Mouse (Mus musculus) erythroblast, embryonic 14.5 days (primary cell): Measurements from ENCODE around the gene Impad1.

ENCODE experiments used
- GATA1 ChIP-seq: IDR thresholded peaks from 2 replicates; pipeline ENCODE4 v1.6.1; 2012; ENCODE audit warnings: low read length, inconsistent platforms, mixed read lengths
- TAL1 ChIP-seq: IDR thresholded peaks from 3 replicates; pipeline ENCODE4 v1.6.1; 2012; ENCODE audit warnings: low read length, inconsistent platforms, mixed read lengths

DNA sequence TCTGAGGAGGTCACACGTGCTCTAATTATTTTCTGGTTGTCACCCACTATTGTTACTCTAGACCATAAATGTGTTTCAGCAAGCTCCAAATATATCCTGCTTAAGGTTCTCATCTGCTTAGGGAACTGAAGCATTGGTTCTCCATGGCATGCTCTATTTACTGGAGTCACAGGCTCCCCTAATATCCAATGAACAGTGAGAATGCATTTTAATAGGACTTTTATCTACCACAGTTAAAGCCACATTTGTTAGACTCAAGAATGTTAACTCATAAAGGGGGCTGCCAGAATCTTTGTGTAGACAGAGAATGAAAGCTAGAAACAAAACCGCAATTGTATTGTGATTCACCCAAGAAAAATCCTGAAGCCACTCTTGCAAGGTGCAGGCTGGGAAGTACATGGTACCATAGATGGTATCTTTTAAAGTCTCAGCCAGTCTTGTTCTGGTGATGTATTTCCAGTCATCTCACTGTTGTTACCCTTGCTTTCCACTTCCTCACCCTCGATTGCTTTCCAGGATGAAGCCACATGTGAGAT lies 66.8 kb downstream of the Impad1 start:
- no peak for TF ChIP-seq GATA1
- no peak for TF ChIP-seq TAL1
